5 mouse cellular contexts compared by ENCODE assay signal in genomic region chr14:24489772-24490171, GRCm38 (mm10). TPM values are rescaled to one million over a fixed set of nuclear protein-coding genes. Genes with fewer than 3 reads are reported as not detected.
DNase-seq lines count a peak whose midpoint lies in the region; ATAC-seq and TF ChIP-seq lines count a peak whose summit lies in the region.
"Not testable (repeated sequence)": the region's sequence is repeated elsewhere in the genome, so short reads cannot be mapped to it uniquely, and the experiment has no call there.

No protein-coding gene starts in this region.

- ATAC-seq in hindbrain, embryonic 15.5 days (ENCODE audit: low FRiP score, low read depth), result not testable (repeated sequence)

- not testable (repeated sequence) for H3K27me3 ChIP-seq in hindbrain, embryonic 15.5 days

- H3K4me1 ChIP-seq in ES-E14 (ENCODE audit: control insufficient read depth in 2 of 2, insufficient read depth in 2 of 2, low read length in 2 of 2, poor library complexity in 1 of 2), result not testable (repeated sequence)
- H3K4me1 ChIP-seq in hindbrain, embryonic 15.5 days (replicated peaks), result peaks cover 53% of the 10 kb centered on the region

- not testable (repeated sequence) for H3K27ac ChIP-seq in ES-E14 (ENCODE audit: insufficient read depth, low read depth, low read length, poor library complexity, severe bottlenecking); hindbrain, embryonic 15.5 days (replicated peaks)
- H3K27ac ChIP-seq in left cerebral cortex, adult 2 months, result peak overlapping the region; percentile 88

- in situ Hi-C loops in ES-E14 (cut with MboI; ENCODE audit: low sequenced_read_pairs in 2 of 2, unreplicated experiment in 2 of 2), result not testable (repeated sequence)

- peaks cover 36% of the 10 kb centered on the region for H3K36me3 ChIP-seq in ES-E14 (ENCODE audit: control insufficient read depth, insufficient read depth, low read length, poor library complexity, severe bottlenecking)
- H3K36me3 ChIP-seq in hindbrain, embryonic 15.5 days, result peaks cover 22% of the 10 kb centered on the region

- peak overlapping the region; percentile 22; the same call in 1 of the 2 replicates for H3K9ac ChIP-seq in ES-E14 (ENCODE audit: insufficient read depth, low read depth, low read length, poor library complexity, severe bottlenecking)
- H3K9ac ChIP-seq in hindbrain, embryonic 15.5 days, result not testable (repeated sequence)

- WGBS in hindbrain, embryonic 15.5 days, result 90% methylated on average over 7 of the region's 7 CpGs

- H3K4me2 ChIP-seq in hindbrain, embryonic 15.5 days, result peak overlapping the region; percentile 85; the same call in 1 of the 2 replicates

- H3K4me3 ChIP-seq in ES-E14 (ENCODE audit: insufficient read depth in 1 of 2, low read depth in 1 of 2, low read length in 2 of 2, poor library complexity in 1 of 2, severe bottlenecking in 1 of 2); hindbrain, embryonic 15.5 days: not testable (repeated sequence)
- peak overlapping the region; percentile 96; the same call in 1 of the 2 replicates for H3K4me3 ChIP-seq in left cerebral cortex, adult 2 months

- not testable (repeated sequence) for DNase-seq in ES-E14 (ENCODE audit: low read depth, low spot score); left cerebral cortex, adult 2 months (ENCODE audit: extremely low spot score in 1 of 2, low spot score in 2 of 2)
- DNase-seq in cerebellum, adult 11 months, result peak; percentile 32
- DNase-seq in cerebellum, adult 9-11 months, result peak; percentile 57

- TF ChIP-seq CTCF in left cerebral cortex, adult 2 months (IDR thresholded peaks at IDR 0.05), result not testable (repeated sequence)

- not testable (repeated sequence) for H3K9me3 ChIP-seq in ES-E14 (ENCODE audit: control insufficient read depth, insufficient read depth, low read depth, low read length); hindbrain, embryonic 15.5 days

- intact Hi-C loops in left cerebral cortex, adult 2 months (cut with DNase I), result not testable (repeated sequence)

RNA-seq across cellular contexts. Expression of gene Rps24, which starts 2.8 kb away (rescaled TPM):
- total RNA-seq in ES-E14 (2012; rRNA removed), result 2,405 and 2,661 TPM in 2 replicates
- 520 and 607 TPM in 2 replicates for polyA plus RNA-seq in hindbrain, embryonic 15.5 days (2015; fragmentation: Nextera tagmentation; extraction: Ambion mirVana)
- 100 to 1,000 TPM; 662 to 734 TPM for total RNA-seq in left cerebral cortex, adult 2 months (2021)

RNA-seq across cellular contexts. Expression of gene Polr3a, which starts 2.9 kb away (rescaled TPM):
- total RNA-seq in ES-E14 (2012; rRNA removed), result 55.7 and 67.8 TPM in 2 replicates
- polyA plus RNA-seq in hindbrain, embryonic 15.5 days (2015; fragmentation: Nextera tagmentation; extraction: Ambion mirVana), result 18.0 and 20.1 TPM in 2 replicates
- 10 to 100 TPM; 39.0 to 40.9 TPM for total RNA-seq in left cerebral cortex, adult 2 months (2021)
